Mouse (Mus musculus): ENCODE data around the gene Gm6525.

- no peak for TF ChIP-seq GATA1 (IDR thresholded peaks at IDR 0.05; ENCODE audit: borderline replicate concordance, low read length)
- TF ChIP-seq FLI1 (IDR thresholded peaks at IDR 0.05; ENCODE audit: low read length): no peak
Measured at GRCm38 (mm10) chr3:84181102-84181501, 7.2 kb downstream of the Gm6525 start.
